Mouse (Mus musculus) kidney, postnatal 14 days (tissue): ENCODE results near the gene Tm2d1.

ENCODE experiments used
- DNase-seq: peaks from one replicate; pipeline ENCODE4 v3.0.0; 2022; ENCODE audit warnings: mixed read lengths

The Tm2d1 gene

GRCm38 (mm10) chr4:98321371-98322111, 61.6 kb downstream of the Tm2d1 start:
- peak; percentile 74 for DNase-seq

DNA sequence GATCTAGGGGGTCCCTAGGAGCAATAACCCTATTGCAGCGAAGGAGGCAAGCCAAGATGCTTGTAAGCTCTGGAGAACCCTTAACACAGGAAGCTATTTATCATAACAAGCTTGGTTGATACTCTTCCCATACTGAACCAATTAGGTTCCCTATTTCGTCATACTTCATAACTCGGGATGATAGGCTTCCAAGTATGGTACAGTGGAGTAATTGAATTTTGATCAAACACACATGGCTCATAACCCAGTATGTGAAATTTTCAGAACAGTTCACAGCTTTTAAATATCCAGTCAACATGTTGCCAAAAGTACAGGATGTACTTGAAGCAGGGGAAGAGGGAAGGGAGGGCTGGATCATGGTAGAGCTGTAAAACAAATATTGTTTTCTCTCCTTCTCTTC, 64.3 kb downstream of the Tm2d1 start:
- peak; percentile 15 for DNase-seq

GRCm38 (mm10) chr4:98317149-98317548, 66.0 kb downstream of the Tm2d1 start:
- DNase-seq, result no peak
